Mouse (Mus musculus): ENCODE results near the gene 4930579G24Rik.

4930579G24Rik gene

DNA sequence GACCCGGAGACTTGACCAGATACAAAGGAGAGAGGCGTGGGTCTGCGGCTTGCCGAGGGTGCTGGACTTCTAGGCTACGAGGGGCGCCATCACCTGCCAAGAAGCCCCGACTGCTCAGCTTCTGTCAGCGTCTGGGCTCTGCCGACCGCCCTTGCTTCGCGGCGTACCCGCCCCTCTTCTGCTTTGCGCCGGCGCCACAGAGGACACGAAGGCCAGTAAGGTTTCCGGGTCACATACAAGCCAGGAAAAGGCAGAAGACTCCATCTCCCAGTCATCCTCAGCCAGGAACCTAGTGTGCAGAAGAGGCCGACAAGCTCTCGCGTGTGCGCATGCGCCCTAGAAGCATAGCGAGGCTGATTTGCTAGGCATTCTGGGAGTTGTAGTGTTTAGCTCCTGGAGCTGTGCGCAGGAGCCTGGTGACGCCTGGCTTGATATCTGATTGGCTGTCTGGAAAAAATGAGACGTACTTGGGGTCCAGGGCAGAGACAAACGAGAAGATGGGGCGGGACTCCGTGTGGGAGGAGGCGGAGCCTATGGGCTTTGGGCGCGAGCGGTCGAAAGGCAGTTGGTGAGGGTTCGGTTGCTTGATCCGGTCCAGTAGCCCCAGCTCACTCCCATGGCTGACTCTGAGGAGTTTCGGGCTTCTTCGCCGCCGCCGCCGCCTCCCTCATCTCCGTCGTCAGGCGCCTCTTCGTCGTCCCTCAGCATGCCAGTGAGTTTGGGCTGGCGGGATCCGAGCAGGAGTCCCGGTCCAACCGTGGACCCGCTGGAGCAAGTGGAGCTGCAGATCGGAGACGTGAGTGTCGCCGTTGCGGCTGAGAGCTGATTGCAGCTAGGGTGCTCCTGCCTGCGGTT, at the start of gene 4930579G24Rik:
4930579G24Rik (plus strand) TSS at position 519 of the 855 bp plus-strand sequence.
- peak; percentile 100 for DNase-seq (ENCODE audit: low read depth, low spot score)

DNA sequence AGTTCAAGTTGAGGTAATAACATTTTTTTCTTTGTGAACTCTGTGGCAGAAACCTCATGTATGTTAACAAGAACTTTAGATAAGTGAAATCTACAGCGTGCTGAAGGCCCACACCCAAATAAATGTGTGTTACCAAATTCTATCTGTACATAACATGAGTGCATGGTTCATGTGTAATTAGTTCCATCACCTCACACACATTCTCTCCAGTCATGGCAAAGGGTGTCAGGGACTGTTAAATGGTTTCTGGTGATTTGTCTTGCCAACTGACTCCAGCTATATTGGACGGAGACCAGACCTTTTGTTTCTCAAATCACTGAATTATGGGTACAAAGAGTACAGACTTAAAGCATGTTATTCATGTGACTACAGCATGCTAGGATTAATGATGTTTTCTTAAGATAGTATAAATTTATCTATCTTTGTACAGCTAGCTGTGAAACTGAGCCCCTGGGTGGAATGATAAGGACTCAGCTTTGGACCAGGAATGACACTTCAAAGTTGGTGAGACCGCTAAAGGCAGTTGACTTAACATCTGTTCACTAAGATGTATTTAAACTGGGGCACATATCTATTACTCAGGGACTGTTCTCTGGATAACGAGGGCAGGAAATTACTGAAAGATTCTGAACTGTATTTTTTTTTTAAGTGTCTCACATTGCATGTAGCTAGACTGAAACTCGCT, 48.8 kb upstream of the 4930579G24Rik start:
- no peak for DNase-seq (ENCODE audit: low read depth, low spot score)

DNA sequence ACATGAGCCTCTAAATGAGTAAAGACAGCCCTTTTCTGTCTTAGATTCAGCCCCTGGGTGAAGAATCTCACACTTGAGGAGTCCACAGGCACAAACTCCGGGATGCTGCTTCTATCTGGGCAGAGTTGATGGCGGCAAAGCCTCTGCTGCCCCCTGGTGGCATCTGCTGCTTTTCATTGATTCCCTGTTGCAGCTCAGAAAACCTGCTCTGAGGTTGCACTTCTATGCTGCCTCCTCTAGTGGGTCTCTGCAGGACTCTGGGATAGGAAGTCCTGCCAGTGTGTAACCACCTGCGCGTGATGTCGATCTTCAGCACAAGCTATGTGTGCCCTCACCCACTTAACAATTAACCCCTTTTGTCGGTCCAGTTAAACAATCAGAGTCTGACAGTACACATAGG, 42.1 kb upstream of the 4930579G24Rik start:
- DNase-seq (ENCODE audit: low read depth, low spot score) = peak; percentile 96

DNA sequence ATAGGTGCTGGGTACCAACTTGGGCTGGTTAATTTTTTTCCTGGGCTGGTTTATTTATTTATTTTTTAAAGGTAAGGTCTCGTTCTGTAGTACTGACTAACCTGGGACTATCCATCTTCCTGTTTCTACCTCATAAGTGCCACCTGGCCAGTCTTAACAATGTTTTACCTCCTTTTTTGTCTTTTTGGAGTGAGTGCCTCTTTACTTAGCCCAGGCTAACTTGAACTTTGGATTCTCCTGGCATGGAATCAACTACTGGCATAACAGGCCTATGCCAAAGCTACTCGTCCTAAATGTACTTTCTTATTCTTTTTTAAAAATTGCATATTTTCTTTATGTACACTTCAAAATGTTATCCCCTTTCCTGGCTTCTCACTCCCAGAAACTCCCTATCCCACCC, 39.2 kb upstream of the 4930579G24Rik start:
- DNase-seq (ENCODE audit: low read depth, low spot score) = no peak

DNA sequence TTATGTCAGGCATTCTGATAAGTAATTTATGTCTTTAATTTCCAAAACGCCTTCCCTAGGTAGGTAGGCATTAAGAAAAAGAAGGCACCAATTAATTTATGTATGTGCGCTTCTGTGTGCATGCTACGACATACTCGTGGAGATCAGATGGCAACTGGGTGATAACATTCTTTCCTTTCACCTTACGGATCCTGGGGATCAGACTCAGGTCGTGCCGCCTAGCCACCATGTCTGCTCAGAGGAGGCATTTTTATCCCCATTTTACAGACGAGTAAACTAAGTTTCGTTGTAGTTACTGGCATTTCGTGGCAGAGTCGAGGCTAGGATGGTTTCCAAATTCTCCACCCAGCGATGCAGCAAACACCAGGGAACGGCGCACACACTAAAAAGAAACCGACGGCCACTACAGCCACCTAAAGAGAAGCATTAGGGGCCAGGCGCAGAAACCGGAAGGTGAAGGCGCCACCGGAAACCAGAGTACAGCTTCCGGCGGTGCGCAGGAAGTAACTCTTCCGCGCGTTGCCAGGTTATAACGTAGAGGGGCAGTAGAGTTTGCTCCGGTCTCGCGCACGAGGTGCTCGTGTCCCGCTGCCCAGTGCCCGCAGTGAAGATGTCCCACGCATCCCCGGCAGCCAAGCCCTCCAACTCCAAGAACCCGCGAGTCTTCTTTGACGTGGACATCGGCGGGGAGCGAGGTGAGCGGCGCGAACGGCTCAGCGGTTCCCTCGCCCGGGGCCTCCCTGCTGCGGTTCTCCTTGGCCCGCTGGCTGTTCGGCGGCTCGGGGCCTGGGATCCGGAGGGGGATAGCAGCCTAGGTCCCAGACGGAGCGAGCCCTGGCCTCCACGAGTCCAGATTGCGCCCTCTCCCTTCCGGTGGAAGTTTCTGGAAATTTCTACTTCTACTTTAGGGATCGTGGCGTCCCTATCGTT, 37.8 kb upstream of the 4930579G24Rik start, which contains the start of gene Ppid:
Ppid (plus strand) TSS at position 480 of the 930 bp plus-strand sequence.
- peak; percentile 87 for DNase-seq (ENCODE audit: low read depth, low spot score)

DNA sequence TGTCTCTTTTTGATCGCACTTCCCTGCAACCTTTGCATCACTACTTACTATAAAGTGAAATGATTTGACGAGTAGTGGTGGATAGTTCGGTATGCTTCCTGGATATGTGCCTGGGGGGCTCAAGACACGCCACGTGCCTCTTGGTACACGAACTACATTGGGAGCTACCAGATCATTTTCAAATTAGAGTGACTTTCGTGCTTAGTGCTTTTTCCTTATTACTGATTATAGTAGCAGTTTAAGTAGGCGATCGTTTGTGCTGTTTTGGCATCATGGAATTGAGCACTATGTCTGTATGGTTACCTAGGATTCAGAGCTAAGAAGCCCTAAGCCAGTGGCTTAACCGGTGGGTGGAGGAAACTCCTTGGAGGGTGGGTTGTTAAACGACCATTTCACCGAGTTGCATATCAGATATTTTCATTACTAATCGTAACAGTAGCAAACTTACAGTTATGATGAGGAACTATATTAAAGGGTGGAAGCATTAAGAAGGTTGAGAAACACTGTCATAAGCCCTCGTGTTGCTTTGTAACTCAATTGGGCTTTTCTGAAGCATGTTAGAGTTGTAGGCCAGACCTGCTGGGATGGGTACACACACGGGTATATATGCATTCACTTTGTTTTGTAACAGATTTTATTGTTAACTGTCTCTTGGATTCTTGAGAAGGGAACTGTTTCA, 36.9 kb upstream of the 4930579G24Rik start:
- no peak for DNase-seq (ENCODE audit: low read depth, low spot score)

DNA sequence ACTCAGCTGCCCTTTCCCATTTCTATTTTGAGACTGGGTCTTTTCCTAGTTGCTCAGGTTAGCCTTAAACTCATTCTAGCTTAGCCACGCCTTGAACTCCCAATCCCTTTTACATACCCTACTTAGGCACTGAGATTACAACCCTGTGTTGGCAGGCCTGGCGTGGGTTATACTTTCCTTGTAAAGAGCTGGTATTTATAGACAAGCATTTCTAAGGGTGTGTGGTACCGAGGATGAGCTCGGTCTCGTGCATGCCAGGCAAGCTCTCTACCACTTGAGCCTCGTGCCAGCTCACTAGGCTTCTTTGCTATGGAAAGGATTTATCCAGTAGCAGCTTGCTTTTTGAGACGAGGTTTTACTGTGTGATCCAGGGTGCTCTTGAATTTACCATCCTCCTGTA, 33.4 kb upstream of the 4930579G24Rik start:
- no peak for DNase-seq (ENCODE audit: low read depth, low spot score)

DNA sequence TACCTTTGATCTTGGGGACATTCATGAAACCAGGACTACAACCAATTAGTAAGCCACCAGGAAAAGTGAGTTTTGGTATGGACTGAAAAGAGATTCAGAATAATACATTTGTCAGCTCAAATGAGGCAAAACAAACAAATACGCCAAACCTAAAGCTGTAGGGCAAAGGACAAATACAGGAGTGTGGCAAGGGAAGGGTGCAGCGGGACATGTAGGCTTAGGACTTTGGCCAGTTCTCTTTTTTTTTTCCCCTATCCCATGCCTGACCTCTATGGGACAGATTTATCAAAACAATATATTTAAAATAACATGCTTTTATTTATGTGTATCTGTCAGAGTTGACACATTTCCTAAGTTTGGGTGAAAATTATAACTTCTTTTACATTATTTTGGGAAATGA, 19.0 kb upstream of the 4930579G24Rik start:
- no peak for DNase-seq (ENCODE audit: low read depth, low spot score)

DNA sequence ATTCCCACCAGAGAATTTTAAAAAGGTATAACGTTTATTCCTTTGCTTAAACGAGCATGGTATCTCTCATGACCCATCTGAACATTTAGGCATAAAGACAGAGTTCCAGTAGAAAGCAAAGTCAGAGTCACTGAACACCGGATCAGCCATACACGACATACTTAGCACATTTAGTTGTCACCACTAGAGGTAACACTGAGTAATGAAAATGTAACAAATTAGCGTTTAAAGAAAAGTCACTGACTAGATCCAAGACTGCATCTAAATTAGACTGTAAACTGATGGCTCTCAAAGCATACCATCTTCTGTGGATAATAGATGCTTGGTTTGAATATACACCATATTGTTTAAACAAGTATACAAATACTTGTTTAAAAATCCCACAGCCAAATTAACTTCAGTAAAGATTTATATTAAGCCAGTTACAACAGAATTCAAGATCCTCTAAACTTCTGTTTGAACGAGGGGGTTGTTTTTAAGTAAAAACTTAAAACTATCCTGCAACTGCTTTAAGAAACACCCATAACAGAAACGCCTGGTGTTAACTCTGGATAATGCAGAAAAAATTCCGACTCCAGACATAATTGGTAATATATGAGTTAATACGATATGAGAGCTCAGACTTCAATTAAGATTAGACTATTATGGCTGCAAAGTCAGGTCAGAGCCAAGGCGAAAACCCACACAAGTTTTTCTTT, 1.2 kb upstream of the 4930579G24Rik start:
- DNase-seq (ENCODE audit: low read depth, low spot score) = no peak

DNA sequence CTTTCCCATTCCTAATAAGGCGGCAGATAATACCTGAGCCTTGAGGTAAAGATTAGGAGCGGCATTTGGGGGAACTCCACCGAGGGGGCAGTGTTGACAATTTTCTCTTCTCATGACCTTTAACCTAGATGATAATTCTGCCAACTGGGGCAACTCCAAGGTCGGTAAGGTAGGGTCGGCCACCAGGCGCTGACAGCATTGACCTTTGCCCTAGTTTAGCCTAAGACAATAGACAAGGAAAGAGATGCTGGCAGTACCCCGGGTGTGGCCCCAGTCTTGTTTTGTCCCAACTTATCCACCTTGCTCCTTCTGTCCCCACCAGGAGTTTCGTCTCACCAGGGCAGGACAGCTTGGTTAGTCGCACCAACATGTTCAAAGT, 708 bp upstream of the 4930579G24Rik start:
- peak; percentile 44 for DNase-seq (ENCODE audit: low read depth, low spot score)

DNA sequence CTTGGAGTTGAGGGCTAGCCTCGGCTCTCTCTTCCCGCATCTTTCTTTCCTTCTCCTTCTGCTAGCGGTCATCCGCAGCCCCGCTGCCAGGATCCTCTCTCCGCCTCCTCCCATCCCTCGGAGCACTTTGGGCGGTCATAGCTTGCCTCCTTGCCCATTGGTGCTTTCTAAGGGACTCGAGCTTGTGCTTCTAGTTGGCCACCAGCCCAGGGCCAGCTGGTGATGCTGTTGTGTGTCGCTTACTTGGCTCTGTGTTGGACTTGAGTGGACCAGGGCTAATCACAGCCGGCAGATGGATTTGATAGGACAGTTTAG, 494 bp downstream of the 4930579G24Rik start, which contains the start of gene Etfdh:
Etfdh (minus strand) TSS at position 85 of the 315 bp plus-strand sequence.
- DNase-seq (ENCODE audit: low read depth, low spot score) = peak; percentile 55

DNA sequence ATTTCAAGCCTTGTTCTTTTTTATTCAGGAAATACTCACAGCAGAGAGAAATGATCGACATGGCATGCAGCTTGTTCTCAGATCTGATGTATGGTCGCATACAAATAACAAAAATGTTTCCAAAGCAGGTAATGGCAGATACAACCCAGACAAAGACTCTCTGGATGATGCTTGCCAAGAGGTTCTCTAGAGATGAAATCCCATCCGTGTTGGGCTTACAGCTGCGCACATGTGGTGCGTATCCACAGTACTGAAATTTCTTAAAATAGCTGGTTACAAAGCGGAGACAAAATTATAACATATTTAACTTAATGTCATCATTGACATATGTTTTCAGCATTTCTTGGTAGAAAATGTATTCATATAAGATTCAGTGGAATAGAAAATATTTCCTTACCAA, 23.2 kb downstream of the 4930579G24Rik start:
- no peak for DNase-seq (ENCODE audit: low read depth, low spot score)

DNA sequence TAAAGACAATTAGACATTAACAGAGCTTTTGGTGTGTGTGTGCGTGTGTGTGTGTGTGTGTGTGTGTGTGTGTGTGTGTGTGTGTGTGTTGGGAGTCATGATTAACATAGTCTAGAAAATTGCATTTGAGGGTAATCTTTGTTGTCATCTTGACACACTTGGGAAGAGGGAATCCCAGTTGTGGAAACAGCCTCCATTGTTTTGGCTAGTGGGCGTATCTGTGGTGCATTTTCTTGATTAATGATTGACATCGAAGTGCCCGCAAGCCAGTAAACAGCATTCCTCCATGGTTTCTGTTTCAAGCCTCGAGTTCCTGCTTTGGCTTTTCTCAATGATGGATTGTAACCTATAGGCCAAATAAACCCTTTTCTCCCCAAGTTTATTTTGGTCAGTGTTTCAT, 27.8 kb downstream of the 4930579G24Rik start:
- no peak for DNase-seq (ENCODE audit: low read depth, low spot score)

DNA sequence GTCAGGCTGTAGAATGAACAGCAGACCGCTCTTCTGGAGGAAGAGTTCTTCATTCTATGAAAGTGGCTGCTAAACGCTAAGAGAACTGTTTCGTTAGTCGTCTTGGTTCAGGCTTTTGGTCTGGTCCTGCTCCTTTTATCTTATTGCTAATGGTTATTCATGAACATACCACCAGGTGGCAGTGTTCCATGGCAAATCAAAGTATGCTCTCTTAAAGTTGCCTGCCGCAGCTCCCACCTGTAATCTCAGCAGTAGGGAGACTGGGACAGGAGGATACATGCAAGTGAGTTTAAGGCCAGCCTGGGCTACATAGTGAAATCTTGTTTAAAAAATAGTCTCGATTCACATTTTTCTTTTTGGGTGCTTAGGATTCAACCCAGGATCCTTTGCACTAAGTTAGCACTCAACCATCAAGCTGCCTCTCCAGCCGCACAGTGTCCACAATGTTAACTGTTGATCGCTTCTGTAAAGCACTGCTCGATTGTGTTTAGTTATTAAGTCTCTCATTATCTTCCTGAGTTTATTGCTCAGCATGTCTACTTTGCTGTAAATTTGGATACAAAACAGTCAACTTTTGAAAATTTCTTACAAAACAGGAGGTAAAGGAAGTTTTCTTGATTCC, 36.0 kb downstream of the 4930579G24Rik start:
- DNase-seq (ENCODE audit: low read depth, low spot score) = peak; percentile 81

DNA sequence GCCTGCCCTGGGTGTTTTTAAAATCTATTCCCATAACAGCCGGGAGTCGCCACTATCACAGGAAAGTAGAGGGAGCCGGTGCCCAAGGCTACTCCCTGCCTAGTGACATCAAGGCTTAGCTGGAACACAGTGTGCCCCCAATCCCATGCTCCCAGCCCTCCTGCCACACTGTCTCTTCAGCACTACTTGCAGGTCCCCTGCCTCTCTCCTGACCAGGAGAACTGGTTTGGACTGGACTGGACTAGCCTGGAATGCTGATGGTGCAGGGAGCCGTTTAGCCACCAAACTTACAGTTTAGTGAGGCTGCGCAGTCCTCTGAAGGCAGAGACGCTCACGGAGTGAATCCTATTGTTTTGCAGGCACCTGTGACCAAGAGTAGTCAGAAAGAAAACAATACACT, 41.7 kb downstream of the 4930579G24Rik start:
- DNase-seq (ENCODE audit: low read depth, low spot score) = peak; percentile 74

DNA sequence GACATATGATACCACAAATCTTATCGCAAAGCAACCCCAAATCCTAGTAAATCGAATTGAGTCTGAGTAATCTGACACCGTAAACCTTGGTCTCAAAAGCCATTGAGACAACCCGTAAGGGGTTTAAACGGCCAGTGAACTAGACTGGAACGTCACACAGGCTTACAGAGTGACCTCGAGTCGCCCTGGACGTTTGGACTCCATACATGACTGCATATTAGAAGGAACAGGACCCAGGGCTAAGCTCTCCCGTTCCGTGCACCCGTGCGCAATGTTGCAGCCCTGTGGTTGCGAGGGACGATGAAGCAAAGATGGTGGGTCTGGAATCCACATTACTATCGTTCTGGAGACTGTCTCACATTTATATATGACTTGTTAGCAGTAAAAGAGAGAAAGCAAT, 43.3 kb downstream of the 4930579G24Rik start:
- DNase-seq (ENCODE audit: low read depth, low spot score) = no peak

DNA sequence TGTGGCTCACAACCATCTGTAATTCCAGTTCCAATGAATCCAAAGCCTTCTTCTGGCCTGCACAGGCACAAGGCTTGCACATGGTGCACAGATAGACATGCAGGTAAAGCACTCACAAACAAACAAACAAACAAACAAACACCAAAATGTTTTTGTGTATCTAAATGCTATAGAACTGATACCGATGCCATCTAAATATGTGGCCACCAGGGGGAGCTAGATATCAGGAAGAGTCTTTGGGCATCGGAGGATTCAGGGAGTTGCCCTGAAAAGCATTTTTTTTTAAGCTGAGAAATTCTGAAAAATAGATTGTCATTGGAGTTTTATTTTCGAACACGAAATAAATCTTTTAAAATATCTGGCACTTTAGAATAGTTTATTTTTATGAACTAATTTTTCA, 44.2 kb downstream of the 4930579G24Rik start:
- peak; percentile 70 for DNase-seq (ENCODE audit: low read depth, low spot score)

DNA sequence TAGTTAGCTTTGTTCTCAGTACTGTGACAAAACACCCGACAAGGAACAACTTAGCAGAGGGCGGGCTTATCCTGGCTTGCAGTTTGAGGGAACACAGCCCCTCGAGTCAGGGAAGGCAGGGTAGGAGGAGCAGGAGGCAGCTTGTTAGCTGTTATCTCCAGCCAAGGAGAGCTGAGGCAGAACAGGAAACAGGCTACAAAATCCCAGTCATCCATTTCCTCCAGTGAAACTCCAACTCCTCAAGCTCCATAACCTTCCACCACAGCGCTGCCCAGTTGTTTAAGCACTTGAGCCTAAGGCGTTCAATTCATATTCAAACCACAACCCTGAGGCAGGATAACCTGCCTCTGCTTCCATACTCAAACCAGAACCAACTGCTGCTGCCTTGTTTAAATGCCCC, 45.8 kb downstream of the 4930579G24Rik start:
- DNase-seq (ENCODE audit: low read depth, low spot score) = peak; percentile 28

DNA sequence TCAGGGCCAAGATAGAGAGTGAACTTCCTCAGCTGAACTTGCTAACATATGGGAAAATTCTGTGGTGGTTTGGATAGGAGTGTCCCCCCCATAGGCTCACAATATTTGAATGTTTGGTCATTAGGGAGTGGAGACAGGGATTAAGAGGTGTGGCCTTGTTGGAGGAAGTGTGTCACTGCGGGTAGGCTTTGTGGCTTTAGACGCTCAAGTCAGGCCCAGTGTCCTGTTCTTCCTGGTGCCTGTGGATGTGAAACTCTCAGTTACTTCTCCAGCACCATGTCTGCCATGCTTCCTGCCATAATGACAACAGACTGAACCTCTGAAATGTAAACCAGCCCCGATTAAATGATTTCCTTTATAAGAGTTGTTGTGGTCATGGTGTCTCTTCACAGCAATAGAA, 47.5 kb downstream of the 4930579G24Rik start:
- DNase-seq (ENCODE audit: low read depth, low spot score) = no peak

Measured in ES-CJ7 (cell line).